Mouse (Mus musculus): ENCODE data around the gene Prkag1.

DNA sequence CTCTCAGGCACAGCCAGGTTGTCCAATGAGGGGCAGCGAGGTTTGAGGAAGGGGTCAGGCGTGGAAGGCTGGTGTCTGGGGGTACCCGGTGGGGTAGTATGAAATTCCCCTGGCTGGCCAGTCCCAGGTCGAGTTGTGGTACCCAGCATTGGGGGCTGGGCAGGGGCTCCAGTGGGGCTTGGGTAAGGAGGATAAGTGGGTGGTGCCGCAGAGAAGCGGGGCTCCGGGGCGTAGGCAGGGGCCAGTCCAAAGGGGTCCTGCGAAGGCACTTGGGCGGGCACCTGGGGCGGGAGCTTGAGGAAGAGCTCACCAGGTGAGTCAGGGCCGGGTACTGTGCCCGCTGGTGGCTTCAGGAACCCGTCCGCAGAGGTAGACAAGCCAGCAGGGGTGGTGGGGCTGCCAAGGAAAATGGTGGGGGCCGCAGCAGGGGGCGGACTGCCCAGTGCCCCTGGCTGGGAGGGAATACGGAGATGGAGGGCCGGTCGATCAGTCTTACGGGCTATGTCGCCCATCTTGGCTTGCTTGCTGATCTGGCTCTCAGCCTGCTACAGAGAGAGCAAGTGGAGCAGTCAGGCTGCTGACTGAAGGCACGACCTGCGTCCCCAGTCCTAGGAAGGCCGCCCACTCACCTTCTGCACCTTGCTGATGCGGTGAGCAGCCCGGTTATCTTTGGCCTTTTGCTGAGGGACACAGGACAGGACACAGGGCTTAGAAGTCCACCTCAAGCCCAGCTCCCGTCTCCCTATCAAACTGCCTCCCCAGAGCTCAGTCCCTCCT lies 22.0 kb upstream of the Prkag1 start:
- TF ChIP-seq CTCF (conservative IDR thresholded peaks at IDR 0.05; ENCODE audit: low read length) = no peak
- TF ChIP-seq POU5F1 (IDR thresholded peaks at IDR 0.05; ENCODE audit: borderline replicate concordance, low read length) = no peak

All from E14TG2a.4 (cell line).